Mouse (Mus musculus): ENCODE data around the gene 6430548M08Rik. TPM values are rescaled to one million over a fixed set of nuclear protein-coding genes. Genes with fewer than 3 reads are reported as not detected.

Gene 6430548M08Rik
- polyA plus RNA-seq, 1 experiment from 2014 or later = 6.5 TPM

GRCm38 (mm10) chr8:120207364-120207763, 93.4 kb downstream of the 6430548M08Rik start:
- Histone ChIP-seq H3K27me3 (no peaks in the 10 kb centered on the region), H3K4me3 (no peak overlapping the region), H3K27ac (no peak overlapping the region), H3K4me2 (replicated peaks) (no peak overlapping the region), H3K36me3 (no peaks in the 10 kb centered on the region), H3K9me3 (no peaks in the 10 kb centered on the region), H3K9ac (no peak overlapping the region), H3K4me1 (peaks cover 25% of the 10 kb centered on the region)
- ATAC-seq (ENCODE audit: insufficient number of reproducible peaks, insufficient read depth, low FRiP score, low TSS enrichment) = no peak
- 89% methylated on average over 8 of the region's 8 CpGs for WGBS

- Histone ChIP-seq H3K36me3 (no peaks in the 10 kb centered on the region), H3K4me2 (replicated peaks) (no peak overlapping the region), H3K9ac (no peak overlapping the region), H3K9me3 (no peaks in the 10 kb centered on the region), H3K4me1 (peaks cover 25% of the 10 kb centered on the region), H3K27me3 (no peaks in the 10 kb centered on the region; the same call in 1 of the 2 replicates), H3K4me3 (no peak overlapping the region), H3K27ac (0 out of 2 replicates have a peak overlapping the region, but pooled peaks have one; percentile 38)
- 44% methylated on average over 11 of the region's 11 CpGs for WGBS
- ATAC-seq (ENCODE audit: insufficient number of reproducible peaks, insufficient read depth, low FRiP score, low TSS enrichment) = no peak
These were observed 94.2 kb downstream of the 6430548M08Rik start for GRCm38 (mm10) chr8:120208113-120208512.

DNA sequence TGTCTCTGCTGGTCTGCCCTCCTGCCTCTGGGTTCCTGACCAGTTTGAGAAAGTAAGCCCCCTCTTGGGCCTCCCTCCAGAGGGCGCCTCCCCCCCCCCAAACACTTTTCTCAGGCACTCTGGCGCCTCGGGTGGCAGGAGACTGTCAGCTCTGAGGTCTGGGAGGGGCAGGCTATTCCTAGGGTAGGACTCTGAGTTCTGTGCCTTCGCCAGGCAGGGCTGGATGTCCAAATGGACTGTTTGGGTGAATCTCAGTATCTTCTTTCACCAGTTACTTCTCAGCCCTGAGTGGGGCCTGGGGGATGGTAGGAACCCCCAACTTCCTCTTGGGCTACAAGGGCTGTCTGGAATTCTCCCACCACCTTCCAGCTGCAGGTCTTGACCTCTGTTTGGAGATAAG, 97.4 kb downstream of the 6430548M08Rik start:
- ATAC-seq (ENCODE audit: insufficient number of reproducible peaks, insufficient read depth, low FRiP score, low TSS enrichment) = no peak
- Histone ChIP-seq H3K9ac (no peak overlapping the region), H3K9me3 (no peaks in the 10 kb centered on the region), H3K27me3 (no peaks in the 10 kb centered on the region; the same call in 1 of the 2 replicates), H3K36me3 (no peaks in the 10 kb centered on the region), H3K4me1 (peaks cover 39% of the 10 kb centered on the region), H3K27ac (no peak overlapping the region), H3K4me3 (no peak overlapping the region), H3K4me2 (replicated peaks) (no peak overlapping the region)
- 11% methylated on average over 4 of the region's 4 CpGs for WGBS

DNA sequence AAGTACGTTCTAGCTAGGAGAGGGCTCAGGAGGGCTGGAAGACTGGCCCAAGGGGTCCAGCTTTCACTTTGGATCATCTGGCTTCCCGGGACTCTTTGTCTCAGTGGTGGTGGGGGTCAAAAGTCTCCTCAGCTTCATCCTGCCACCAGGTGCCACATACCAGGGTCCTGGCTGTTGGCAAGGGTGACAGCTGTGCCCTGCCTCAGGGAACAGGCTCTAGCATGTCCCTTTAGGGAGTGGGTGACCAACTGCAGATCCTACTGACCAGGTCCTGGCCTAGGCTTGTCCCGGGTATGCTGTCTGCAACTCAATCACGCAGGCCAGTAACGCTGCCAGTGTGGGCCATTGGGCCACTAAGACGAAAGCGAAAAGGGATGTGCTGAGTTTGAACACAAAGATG, 98.6 kb downstream of the 6430548M08Rik start:
- no peaks in the 10 kb centered on the region; the same call in 1 of the 2 replicates for H3K27me3 ChIP-seq
- H3K4me3 ChIP-seq = no peak overlapping the region
- H3K36me3 ChIP-seq = no peaks in the 10 kb centered on the region
- no peak overlapping the region for H3K27ac ChIP-seq
- no peak overlapping the region for H3K4me2 ChIP-seq (replicated peaks)
- WGBS = 88% methylated on average over 7 of the region's 7 CpGs
- no peak for ATAC-seq (ENCODE audit: insufficient number of reproducible peaks, insufficient read depth, low FRiP score, low TSS enrichment)
- H3K9me3 ChIP-seq = no peaks in the 10 kb centered on the region
- peaks cover 51% of the 10 kb centered on the region for H3K4me1 ChIP-seq
- H3K9ac ChIP-seq = no peak overlapping the region

- no peak for ATAC-seq (ENCODE audit: insufficient number of reproducible peaks, insufficient read depth, low FRiP score, low TSS enrichment)
- 91% methylated on average over 3 of the region's 3 CpGs for WGBS
- H3K27ac ChIP-seq = no peak overlapping the region
These were observed 99.3 kb downstream of the 6430548M08Rik start for GRCm38 (mm10) chr8:120213229-120213628.

DNA sequence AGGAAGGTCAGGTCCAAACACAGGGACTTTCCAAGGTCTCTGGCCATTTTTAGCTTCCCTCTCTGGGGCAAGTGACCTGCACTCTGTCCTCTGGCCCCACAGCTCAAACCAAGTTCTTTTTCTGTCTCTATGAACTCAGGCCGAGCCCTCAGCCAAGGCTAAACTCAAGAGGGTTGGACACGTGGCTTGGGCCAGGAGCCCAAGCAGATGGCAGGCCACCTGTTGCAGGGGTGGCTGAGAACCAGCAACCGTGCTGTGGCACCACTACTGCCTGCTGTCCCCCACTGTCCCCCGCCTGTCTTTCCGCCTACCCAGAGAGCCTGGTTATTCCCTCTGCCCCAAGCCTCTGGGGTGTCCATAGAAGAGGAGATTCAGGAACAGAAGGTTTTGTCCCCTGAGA, 100.0 kb downstream of the 6430548M08Rik start:
- Histone ChIP-seq H3K4me3 (no peak overlapping the region), H3K9ac (no peak overlapping the region), H3K4me1 (peaks cover 53% of the 10 kb centered on the region), H3K27ac (no peak overlapping the region), H3K4me2 (replicated peaks) (no peak overlapping the region), H3K9me3 (no peaks in the 10 kb centered on the region), H3K27me3 (no peaks in the 10 kb centered on the region; the same call in 1 of the 2 replicates), H3K36me3 (no peaks in the 10 kb centered on the region)
- whole genome bisulfite sequencing = 74% methylated on average over 5 of the region's 5 CpGs
- ATAC-seq (ENCODE audit: insufficient number of reproducible peaks, insufficient read depth, low FRiP score, low TSS enrichment) = no peak

More at GRCm38 (mm10) chr8:120213229-120213628, 99.3 kb downstream of the 6430548M08Rik start:
- Histone ChIP-seq H3K36me3 (no peaks in the 10 kb centered on the region), H3K27me3 (no peaks in the 10 kb centered on the region; the same call in 1 of the 2 replicates), H3K4me1 (peaks cover 51% of the 10 kb centered on the region), H3K9me3 (no peaks in the 10 kb centered on the region), H3K9ac (no peak overlapping the region), H3K4me2 (replicated peaks) (no peak overlapping the region), H3K4me3 (no peak overlapping the region)

Other genes with a start within 250 kb of the 6430548M08Rik start
- gene Usp10, start 203.8 kb upstream of the 6430548M08Rik start, polyA plus RNA-seq (2016; fragmentation: Nextera tagmentation; extraction: Ambion mirVana) = 154 TPM in 2 replicates
- gene Gm20388, start 203.3 kb upstream of the 6430548M08Rik start, polyA plus RNA-seq (2016; fragmentation: Nextera tagmentation; extraction: Ambion mirVana) = 0.31 TPM in 1 of 2 replicates, not detected in the other
- gene Crispld2, start 121.7 kb upstream of the 6430548M08Rik start, polyA plus RNA-seq (2016; fragmentation: Nextera tagmentation; extraction: Ambion mirVana) = 6.7 and 7.1 TPM in 2 replicates
- gene Zdhhc7, start 12.7 kb upstream of the 6430548M08Rik start, polyA plus RNA-seq (2016; fragmentation: Nextera tagmentation; extraction: Ambion mirVana) = 34.7 and 38.9 TPM in 2 replicates
- 0.70 and 1.7 TPM in 2 replicates for gene Fam92b, start 63.3 kb downstream of the 6430548M08Rik start, polyA plus RNA-seq (2016; fragmentation: Nextera tagmentation; extraction: Ambion mirVana)
- gene Gse1, start 114.3 kb downstream of the 6430548M08Rik start, polyA plus RNA-seq (2016; fragmentation: Nextera tagmentation; extraction: Ambion mirVana) = 10.6 and 12.3 TPM in 2 replicates

Measured in embryonic facial prominence, embryonic 12.5 days (tissue).